Mouse (Mus musculus): ENCODE results near the gene Grin3b. TPM values are rescaled to one million over a fixed set of nuclear protein-coding genes. Genes with fewer than 3 reads are reported as not detected.

The Grin3b gene
- total and polyA plus RNA-seq, 3 experiments, result 0.07 to 0.60 (median 0.44) TPM

GRCm38 (mm10) chr10:79987771-79988505 is 17.4 kb downstream of the Grin3b start:
- H3K27me3 ChIP-seq (ENCODE audit: insufficient read depth, low read length), result peaks cover 11% of the 10 kb centered on the region; the same call in 1 of the 2 replicates
- H3K4me1 ChIP-seq (ENCODE audit: insufficient read depth, low read depth, low read length), result peaks cover 67% of the 10 kb centered on the region
- ATAC-seq (ENCODE audit: extremely low read depth, insufficient number of reproducible peaks, low FRiP score, poor library complexity, severe bottlenecking) (no peak), DNase-seq (ENCODE audit: low spot score) (no peak)
- peak overlapping the region; percentile 73 for H3K4me3 ChIP-seq (ENCODE audit: low read depth, low read length)
- H3K9me3 ChIP-seq (replicated peaks), result peaks cover 12% of the 10 kb centered on the region
- peaks cover 18% of the 10 kb centered on the region for H3K36me3 ChIP-seq (replicated peaks)
- TF ChIP-seq GATA2 (IDR thresholded peaks at IDR 0.05; ENCODE audit: borderline replicate concordance, low read depth, low read length) (no peak), TAL1 (conservative IDR thresholded peaks at IDR 0.05; ENCODE audit: low read depth, low read length) (no peak), POLR2AphosphoS5 (IDR thresholded peaks at IDR 0.05; ENCODE audit: insufficient replicate concordance, low read depth, low read length) (no peak), CTCF (IDR thresholded peaks at IDR 0.05; ENCODE audit: low read depth, low read length) (no peak), GATA1 (IDR thresholded peaks at IDR 0.05; ENCODE audit: borderline replicate concordance, low read length) (no peak)

- H3K4me3 ChIP-seq (ENCODE audit: low read depth, low read length), result peak within 1 kb of the TSS; percentile 73
- peaks cover 64% of the 10 kb centered on the region for H3K4me1 ChIP-seq (ENCODE audit: insufficient read depth, low read depth, low read length)
- TF ChIP-seq CTCF (IDR thresholded peaks at IDR 0.05; ENCODE audit: low read depth, low read length) (no peak), TAL1 (conservative IDR thresholded peaks at IDR 0.05; ENCODE audit: low read depth, low read length) (no peak), POLR2AphosphoS5 (IDR thresholded peaks at IDR 0.05; ENCODE audit: insufficient replicate concordance, low read depth, low read length) (no peak)
Measured at GRCm38 (mm10) chr10:79988506-79989271, 18.2 kb downstream of the Grin3b start, which contains the start of gene Cnn2. Gene Cnn2, plus strand, starts transcription at chr10:79988584.

GRCm38 (mm10) chr10:79989272-79989786 is 18.8 kb downstream of the Grin3b start:
- H3K36me3 ChIP-seq (replicated peaks), result peaks cover 22% of the 10 kb centered on the region

More at GRCm38 (mm10) chr10:79988506-79989271, 18.2 kb downstream of the Grin3b start, which contains the start of gene Cnn2:
- peaks cover 12% of the 10 kb centered on the region for H3K9me3 ChIP-seq (replicated peaks)
- H3K36me3 ChIP-seq (replicated peaks), result peaks cover 19% of the 10 kb centered on the region
- ATAC-seq (ENCODE audit: extremely low read depth, insufficient number of reproducible peaks, low FRiP score, poor library complexity, severe bottlenecking), result no peak
- H3K27me3 ChIP-seq (ENCODE audit: insufficient read depth, low read length), result peaks cover 11% of the 10 kb centered on the region; the same call in 1 of the 2 replicates
- peak; percentile 48 for DNase-seq (ENCODE audit: low spot score)

GRCm38 (mm10) chr10:79989870-79990269 is 19.4 kb downstream of the Grin3b start:
- Histone ChIP-seq H3K4me1 (ENCODE audit: insufficient read depth, low read depth, low read length) (peaks cover 68% of the 10 kb centered on the region), H3K36me3 (replicated peaks) (peaks cover 24% of the 10 kb centered on the region), H3K27me3 (ENCODE audit: insufficient read depth, low read length) (peaks cover 11% of the 10 kb centered on the region; the same call in 1 of the 2 replicates), H3K4me3 (ENCODE audit: low read depth, low read length) (no peak overlapping the region), H3K9me3 (replicated peaks) (peaks cover 12% of the 10 kb centered on the region)
- TF ChIP-seq TAL1 (conservative IDR thresholded peaks at IDR 0.05; ENCODE audit: low read depth, low read length) (no peak), GATA1 (IDR thresholded peaks at IDR 0.05; ENCODE audit: borderline replicate concordance, low read length) (no peak), POLR2AphosphoS5 (IDR thresholded peaks at IDR 0.05; ENCODE audit: insufficient replicate concordance, low read depth, low read length) (no peak), CTCF (IDR thresholded peaks at IDR 0.05; ENCODE audit: low read depth, low read length) (no peak), GATA2 (IDR thresholded peaks at IDR 0.05; ENCODE audit: borderline replicate concordance, low read depth, low read length) (no peak)
- ATAC-seq (ENCODE audit: extremely low read depth, insufficient number of reproducible peaks, low FRiP score, poor library complexity, severe bottlenecking) (no peak), DNase-seq (ENCODE audit: low spot score) (no peak)

More at GRCm38 (mm10) chr10:79989272-79989786, 18.8 kb downstream of the Grin3b start:
- Histone ChIP-seq H3K9me3 (replicated peaks) (peaks cover 12% of the 10 kb centered on the region), H3K4me3 (ENCODE audit: low read depth, low read length) (peak overlapping the region; percentile 73; the same call in 1 of the 2 replicates), H3K4me1 (ENCODE audit: insufficient read depth, low read depth, low read length) (peaks cover 66% of the 10 kb centered on the region), H3K27me3 (ENCODE audit: insufficient read depth, low read length) (peaks cover 11% of the 10 kb centered on the region; the same call in 1 of the 2 replicates)
- ATAC-seq (ENCODE audit: extremely low read depth, insufficient number of reproducible peaks, low FRiP score, poor library complexity, severe bottlenecking), result no peak
- TF ChIP-seq GATA2 (IDR thresholded peaks at IDR 0.05; ENCODE audit: borderline replicate concordance, low read depth, low read length) (no peak), GATA1 (IDR thresholded peaks at IDR 0.05; ENCODE audit: borderline replicate concordance, low read length) (no peak), TAL1 (conservative IDR thresholded peaks at IDR 0.05; ENCODE audit: low read depth, low read length) (no peak), POLR2AphosphoS5 (IDR thresholded peaks at IDR 0.05; ENCODE audit: insufficient replicate concordance, low read depth, low read length) (no peak), CTCF (IDR thresholded peaks at IDR 0.05; ENCODE audit: low read depth, low read length) (no peak)
- no peak for DNase-seq (ENCODE audit: low spot score)

- TF ChIP-seq POLR2AphosphoS5 (IDR thresholded peaks at IDR 0.05; ENCODE audit: insufficient replicate concordance, low read depth, low read length) (no peak), CTCF (IDR thresholded peaks at IDR 0.05; ENCODE audit: low read depth, low read length) (no peak), GATA2 (IDR thresholded peaks at IDR 0.05; ENCODE audit: borderline replicate concordance, low read depth, low read length) (no peak), GATA1 (IDR thresholded peaks at IDR 0.05; ENCODE audit: borderline replicate concordance, low read length) (no peak), TAL1 (conservative IDR thresholded peaks at IDR 0.05; ENCODE audit: low read depth, low read length) (no peak)
- peaks cover 12% of the 10 kb centered on the region for H3K9me3 ChIP-seq (replicated peaks)
- DNase-seq (ENCODE audit: low spot score), result no peak
- no peak overlapping the region for H3K4me3 ChIP-seq (ENCODE audit: low read depth, low read length)
- peaks cover 73% of the 10 kb centered on the region for H3K4me1 ChIP-seq (ENCODE audit: insufficient read depth, low read depth, low read length)
- peaks cover 24% of the 10 kb centered on the region for H3K36me3 ChIP-seq (replicated peaks)
- ATAC-seq (ENCODE audit: extremely low read depth, insufficient number of reproducible peaks, low FRiP score, poor library complexity, severe bottlenecking), result no peak
- peaks cover 11% of the 10 kb centered on the region; the same call in 1 of the 2 replicates for H3K27me3 ChIP-seq (ENCODE audit: insufficient read depth, low read length)
Measured at GRCm38 (mm10) chr10:79991099-79991498, 20.6 kb downstream of the Grin3b start.
